Mouse (Mus musculus) c-Kit-negative CD71-positive TER-119-positive erythroid progenitor cells, embryonic 14.5 days (primary cell): Measurements from ENCODE around the gene Zbtb9.
"Not testable (repeated sequence)": the region's sequence is repeated elsewhere in the genome, so short reads cannot be mapped to it uniquely, and the experiment has no call there.

Experiments used
- DNase-seq: peaks from one replicate; pipeline ENCODE4 v3.0.0-alpha.2; 2013; ENCODE audit warnings: low read depth, low spot score

Gene Zbtb9

GRCm38 (mm10) chr17:26972703-26973574 lies at the start of gene Zbtb9:
Gene Zbtb9 (plus strand): TSS chr17:26973167.
- DNase-seq, result peak; percentile 90

GRCm38 (mm10) chr17:26925414-26925813 lies 47.6 kb upstream of the Zbtb9 start:
- DNase-seq, result not testable (repeated sequence)

- not testable (repeated sequence) for DNase-seq
These were observed 41.2 kb upstream of the Zbtb9 start for GRCm38 (mm10) chr17:26931795-26932194.

GRCm38 (mm10) chr17:26932839-26933398 lies 40.0 kb upstream of the Zbtb9 start, which contains the start of gene Phf1:
Gene Phf1 (plus strand): TSS chr17:26933052.
- peak; percentile 86 for DNase-seq

GRCm38 (mm10) chr17:26933419-26933818 lies 39.5 kb upstream of the Zbtb9 start:
- DNase-seq, result no peak

GRCm38 (mm10) chr17:26933885-26934827 lies 38.8 kb upstream of the Zbtb9 start:
- no peak for DNase-seq

GRCm38 (mm10) chr17:26935027-26935426 lies 37.9 kb upstream of the Zbtb9 start:
- DNase-seq, result no peak

- DNase-seq, result no peak
These were observed 36.5 kb upstream of the Zbtb9 start for GRCm38 (mm10) chr17:26936453-26936852.

GRCm38 (mm10) chr17:26936921-26937695 lies 35.9 kb upstream of the Zbtb9 start:
- DNase-seq, result no peak

- DNase-seq, result no peak
These were observed 34.9 kb upstream of the Zbtb9 start for GRCm38 (mm10) chr17:26937883-26938695.

GRCm38 (mm10) chr17:26938731-26939130 lies 34.2 kb upstream of the Zbtb9 start:
- DNase-seq, result no peak

- DNase-seq, result peak; percentile 100
These were observed 33.6 kb upstream of the Zbtb9 start, which contains the start of gene Cuta for GRCm38 (mm10) chr17:26939178-26939972. Gene Cuta (minus strand): TSS chr17:26939569.

GRCm38 (mm10) chr17:26939973-26940300 lies 33.0 kb upstream of the Zbtb9 start:
- no peak for DNase-seq

- no peak for DNase-seq
These were observed 31.8 kb upstream of the Zbtb9 start, which contains the start of gene Syngap1 for GRCm38 (mm10) chr17:26941031-26941789. Gene Syngap1 (plus strand): TSS chr17:26941253.

GRCm38 (mm10) chr17:26941841-26942570 lies 31.0 kb upstream of the Zbtb9 start:
- DNase-seq, result no peak

- no peak for DNase-seq
These were observed 27.0 kb upstream of the Zbtb9 start for GRCm38 (mm10) chr17:26945824-26946495.

- DNase-seq, result no peak
These were observed 26.4 kb upstream of the Zbtb9 start for GRCm38 (mm10) chr17:26946567-26946966.
